Mouse (Mus musculus) cerebellum, adult 11 months (tissue): Measurements from ENCODE around the gene Try4.
"Not testable (repeated sequence)": the region's sequence is repeated elsewhere in the genome, so short reads cannot be mapped to it uniquely, and the experiment has no call there.

Source experiments
- DNase-seq: peaks from one replicate; pipeline ENCODE4 v3.0.0; 2022

Try4 gene

DNA sequence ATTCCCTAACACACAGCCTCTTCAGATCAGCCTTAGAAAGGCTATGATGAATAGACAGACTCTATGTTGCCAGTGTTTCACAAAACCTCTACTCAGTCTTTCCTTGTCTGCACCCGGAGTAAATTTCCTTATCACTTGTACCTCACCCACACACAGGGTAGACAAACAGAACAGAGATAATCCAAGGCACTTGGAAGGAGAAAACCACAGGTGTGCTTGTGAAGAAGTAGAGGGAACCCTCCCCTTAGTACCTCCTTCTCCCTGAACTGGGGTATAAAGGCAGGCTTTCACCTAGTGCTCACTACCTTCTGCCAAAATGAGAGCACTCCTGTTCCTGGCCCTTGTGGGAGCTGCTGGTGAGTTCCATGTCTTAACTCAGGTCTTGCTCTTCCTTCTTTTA lies at the start of gene Try4:
Gene Try4, plus strand, starts transcription at position 301 of the 400 bp plus-strand sequence.
- DNase-seq = no peak

DNA sequence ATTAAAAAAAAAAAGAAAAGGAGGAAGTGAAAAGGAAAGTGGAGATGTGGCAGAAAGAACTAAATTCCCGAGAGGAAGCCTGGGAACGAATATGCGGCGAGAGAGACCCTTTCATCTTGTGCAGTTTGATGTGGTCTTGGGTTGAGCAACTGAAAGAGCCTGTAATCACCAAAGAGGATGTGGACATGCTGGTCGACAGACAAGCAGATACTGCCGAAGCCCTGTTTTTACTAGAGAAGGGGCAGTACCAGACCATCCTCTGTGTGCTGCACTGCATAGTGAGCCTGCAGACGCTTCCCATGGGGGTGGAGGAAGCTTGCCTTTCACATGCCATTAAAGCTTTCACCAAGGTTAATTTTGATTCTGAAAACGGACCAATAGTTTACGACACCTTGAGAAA lies 48.8 kb upstream of the Try4 start:
- DNase-seq = not testable (repeated sequence)

DNA sequence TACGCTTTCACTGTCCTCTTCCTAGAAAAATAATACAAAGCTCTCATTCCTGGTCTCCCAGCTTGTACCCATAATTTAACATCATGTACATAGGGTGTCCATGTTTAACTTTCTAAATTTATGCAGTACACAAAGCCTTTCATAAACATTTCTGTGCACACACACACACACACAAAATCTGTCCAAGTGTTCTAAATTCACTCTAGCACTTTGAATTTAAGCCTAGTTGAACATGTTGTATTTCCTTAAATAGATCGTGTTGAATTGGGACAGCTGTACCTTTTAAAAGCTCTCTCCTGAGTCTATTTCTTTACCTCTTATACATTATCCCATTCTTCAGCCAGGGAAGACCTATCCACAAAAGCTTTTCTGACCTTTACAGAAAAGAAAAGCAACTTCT lies 45.6 kb upstream of the Try4 start:
- DNase-seq = no peak

DNA sequence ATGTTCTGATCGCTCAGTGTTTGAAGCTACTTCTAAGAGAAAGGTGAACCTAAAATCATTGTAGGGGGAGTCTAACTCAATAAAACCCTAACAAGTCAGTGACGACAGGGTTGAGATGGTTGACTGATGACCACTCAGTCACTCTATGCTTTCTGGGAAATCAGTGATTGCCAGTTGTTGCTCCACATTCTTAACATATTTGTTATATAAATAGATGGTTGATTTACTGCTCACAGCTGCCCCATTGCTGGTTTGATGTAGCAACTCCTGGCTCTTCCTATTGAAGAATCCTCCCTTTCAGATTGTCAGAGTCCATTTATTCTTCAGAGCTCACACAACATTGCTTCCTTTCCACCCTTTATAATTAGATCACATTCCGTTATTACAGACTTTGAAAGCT lies 44.6 kb upstream of the Try4 start:
- no peak for DNase-seq

DNA sequence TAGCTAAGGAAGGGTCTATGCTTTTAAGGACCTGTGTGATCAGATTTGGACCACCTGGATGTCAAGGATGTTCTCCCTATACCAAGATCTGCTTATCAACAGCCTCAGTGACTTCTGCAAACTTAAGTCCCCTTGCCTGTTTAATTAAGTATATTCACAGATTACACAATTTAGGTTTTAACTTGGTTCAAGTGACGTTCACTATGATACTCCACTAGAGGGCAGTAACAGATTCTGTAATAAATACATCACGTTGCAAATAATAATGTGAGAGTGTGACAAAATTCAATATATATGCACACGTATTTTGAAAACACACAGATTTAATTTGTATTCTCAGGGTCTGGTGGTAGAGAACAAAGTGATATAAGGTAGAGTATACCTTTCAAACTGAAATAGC lies 39.3 kb upstream of the Try4 start:
- DNase-seq = no peak

DNA sequence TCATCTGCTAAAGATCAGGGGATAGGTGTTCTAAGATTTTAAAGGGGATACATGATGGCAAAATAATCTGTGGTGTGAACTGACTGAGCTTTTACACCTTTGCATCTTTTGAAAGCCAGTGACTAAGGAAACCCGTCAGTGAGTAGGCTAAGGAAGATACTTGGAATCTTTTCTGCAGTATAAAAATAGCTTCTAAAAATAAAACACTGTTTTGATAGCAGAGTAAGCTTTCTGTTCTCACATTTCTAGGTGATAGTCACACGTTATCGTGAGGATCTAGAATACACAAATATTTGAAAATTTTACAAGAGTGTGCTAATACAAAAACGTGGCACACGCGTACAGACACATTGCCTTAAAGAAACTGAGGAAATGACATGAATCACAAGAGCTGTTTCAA lies 35.9 kb upstream of the Try4 start:
- DNase-seq = no peak

DNA sequence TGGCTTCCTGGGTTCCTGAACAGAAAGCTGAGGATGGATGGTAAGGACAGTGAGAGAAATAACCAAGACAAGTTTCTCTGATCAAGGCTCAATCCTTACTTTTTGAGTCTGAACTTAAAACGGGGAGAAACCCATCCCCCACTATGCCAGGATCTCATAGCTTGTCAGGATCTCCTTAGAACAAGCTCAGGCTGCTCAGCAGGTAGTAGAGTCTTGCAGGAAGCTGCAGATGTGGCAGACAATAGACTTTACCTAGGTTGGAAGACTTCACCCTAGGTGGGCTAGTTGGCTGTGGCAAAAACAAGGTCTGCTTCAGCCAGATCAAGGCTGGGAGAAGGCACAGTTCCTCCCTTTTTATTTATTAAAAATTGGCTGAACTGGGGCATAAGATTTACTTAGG lies 3.8 kb upstream of the Try4 start:
- no peak for DNase-seq

DNA sequence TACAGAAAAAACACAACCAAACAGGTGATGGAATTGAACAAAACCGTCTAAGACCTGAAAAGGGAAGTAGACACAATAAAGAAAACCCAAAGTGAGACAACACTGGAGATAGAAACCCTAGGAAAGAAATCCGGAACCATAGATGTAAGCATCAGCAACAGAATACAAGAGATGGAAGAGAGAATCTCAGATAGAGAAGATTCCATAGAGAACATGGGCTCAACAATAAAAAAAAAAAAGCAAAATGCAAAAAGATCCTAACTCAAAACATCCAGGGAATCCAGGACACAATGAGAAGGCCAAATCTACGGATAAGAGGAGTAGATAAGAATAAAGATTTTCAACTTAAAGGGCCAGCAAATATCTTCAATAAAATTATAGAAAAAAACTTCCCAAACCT lies 14.7 kb downstream of the Try4 start, which contains the start of gene Try5:
Gene Try5, minus strand, starts transcription at position 101 of the 400 bp plus-strand sequence.
- DNase-seq = not testable (repeated sequence)

DNA sequence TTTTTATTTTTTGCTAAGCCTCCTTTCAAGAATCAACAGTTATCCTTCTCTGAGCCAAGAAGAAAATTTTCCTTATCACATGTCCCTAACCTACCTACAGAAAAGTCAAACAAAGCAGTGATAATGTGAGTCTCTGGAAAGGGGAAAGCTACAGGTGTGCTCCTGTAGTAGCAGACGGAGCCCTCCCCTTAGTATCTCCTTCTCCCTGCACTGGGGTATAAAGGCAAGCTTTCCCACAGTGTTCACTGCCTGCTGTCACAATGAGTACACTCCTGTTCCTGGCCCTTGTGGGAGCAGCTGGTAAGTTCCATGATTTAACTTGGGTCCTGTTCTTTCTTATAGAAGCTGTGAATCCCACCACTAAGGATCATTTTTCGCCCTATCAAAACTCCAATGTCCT lies 51.9 kb downstream of the Try4 start, which contains the start of gene Try10:
Gene Try10, plus strand, starts transcription at position 174 of the 400 bp plus-strand sequence.
- no peak for DNase-seq
